Mouse (Mus musculus): ENCODE data around the gene Tmem255b. TPM values are rescaled to one million over a fixed set of nuclear protein-coding genes. Genes with fewer than 3 reads are reported as not detected.

Tmem255b gene
- polyA plus RNA-seq, 1 experiment from 2014 or later, result 1.0 TPM

DNA sequence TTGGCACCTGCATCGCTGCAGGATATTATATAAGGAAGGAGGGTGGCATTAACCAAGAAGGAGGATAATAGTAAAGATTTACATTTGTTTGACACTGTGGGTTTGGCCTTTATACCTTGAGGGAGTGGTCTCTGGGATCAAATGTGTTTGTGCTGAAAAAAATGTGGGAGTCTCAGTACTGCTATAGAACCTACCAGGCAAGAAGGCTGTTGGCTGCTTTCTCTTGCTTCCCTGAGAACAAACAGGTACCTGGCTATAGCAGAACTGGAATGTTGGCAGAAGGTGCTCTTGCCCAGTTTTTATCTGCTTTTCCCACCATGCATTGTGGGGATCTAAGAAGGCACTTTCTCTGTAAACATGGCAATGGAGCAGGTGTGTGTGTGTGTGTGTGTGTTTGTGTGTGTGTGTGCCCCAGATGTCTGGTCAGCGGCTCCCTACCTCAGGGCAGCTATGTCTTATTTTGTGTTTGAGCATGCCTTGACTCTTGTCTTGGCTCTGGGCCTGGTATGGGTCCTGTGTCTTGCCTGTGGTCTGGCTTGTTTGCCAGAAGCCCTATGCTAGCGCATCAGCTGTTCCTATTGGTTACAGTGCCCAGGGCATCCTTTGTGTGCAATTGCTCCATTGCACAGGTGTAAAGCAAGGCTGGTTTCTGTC lies 72.4 kb downstream of the Tmem255b start:
- Histone ChIP-seq H3K27me3 (ENCODE audit: control insufficient read depth, insufficient read depth, low read depth, low read length) (no peaks in the 10 kb centered on the region), H3K27ac (ENCODE audit: low read length) (no peak overlapping the region), H3K9ac (ENCODE audit: low read depth, low read length) (no peak overlapping the region), H3K4me1 (ENCODE audit: control insufficient read depth, insufficient read depth, low read length) (no peaks in the 10 kb centered on the region), H3K4me2 (ENCODE audit: low read length) (no peak overlapping the region), H3K9me3 (replicated peaks; ENCODE audit: control insufficient read depth, low read length, poor library complexity, severe bottlenecking) (no peaks in the 10 kb centered on the region), H3K36me3 (ENCODE audit: control insufficient read depth, insufficient read depth, low read length) (no peaks in the 10 kb centered on the region), H3K4me3 (ENCODE audit: low read depth, low read length) (no peak overlapping the region)
- no peak for ATAC-seq
- WGBS, result 89% methylated on average over 3 of the region's 3 CpGs

DNA sequence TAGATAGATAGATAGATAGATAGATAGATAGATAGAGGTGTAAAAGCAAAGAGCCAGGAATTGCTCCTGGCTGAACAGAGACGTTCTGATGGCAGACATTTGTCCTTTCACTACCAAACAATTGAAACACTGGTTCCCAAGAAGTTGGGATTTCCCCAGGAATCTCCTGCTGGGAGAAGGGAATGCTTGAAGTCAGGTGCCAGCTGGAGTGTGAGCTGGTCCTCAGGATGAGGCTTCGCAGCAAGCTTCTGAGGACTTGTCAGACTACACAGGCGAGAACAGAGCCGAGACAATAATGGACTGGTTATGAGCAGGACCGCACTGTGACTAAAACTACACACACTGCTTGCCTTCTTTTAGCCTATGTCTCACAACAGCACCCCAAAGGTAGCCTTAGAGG lies 77.0 kb downstream of the Tmem255b start:
- no peaks in the 10 kb centered on the region for H3K36me3 ChIP-seq (ENCODE audit: control insufficient read depth, insufficient read depth, low read length)
- no peak for ATAC-seq

DNA sequence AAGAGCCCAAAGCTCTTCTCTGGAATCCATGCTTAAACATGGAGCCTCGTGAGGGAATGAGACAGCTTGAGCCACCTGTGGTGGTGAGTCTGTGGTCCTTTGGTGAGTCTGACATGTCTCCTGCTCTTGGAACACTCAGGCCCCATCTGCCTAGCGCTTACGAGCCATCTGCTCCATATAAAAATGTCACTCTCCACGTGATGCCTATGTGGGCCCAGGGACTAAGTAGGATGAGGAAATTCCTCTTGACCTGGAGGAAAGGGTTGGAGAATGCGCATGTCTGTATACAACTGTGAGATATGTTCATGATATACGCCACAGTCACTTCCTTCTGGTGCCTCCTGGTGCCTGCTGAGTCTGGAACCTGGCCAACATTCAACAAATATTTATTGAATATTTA lies 77.7 kb downstream of the Tmem255b start:
- Histone ChIP-seq H3K9ac (ENCODE audit: low read depth, low read length) (no peak overlapping the region), H3K4me2 (ENCODE audit: low read length) (no peak overlapping the region), H3K36me3 (ENCODE audit: control insufficient read depth, insufficient read depth, low read length) (no peaks in the 10 kb centered on the region), H3K4me3 (ENCODE audit: low read depth, low read length) (no peak overlapping the region), H3K27ac (ENCODE audit: low read length) (no peak overlapping the region), H3K9me3 (replicated peaks; ENCODE audit: control insufficient read depth, low read length, poor library complexity, severe bottlenecking) (no peaks in the 10 kb centered on the region), H3K27me3 (ENCODE audit: control insufficient read depth, insufficient read depth, low read depth, low read length) (no peaks in the 10 kb centered on the region), H3K4me1 (ENCODE audit: control insufficient read depth, insufficient read depth, low read length) (no peaks in the 10 kb centered on the region)
- ATAC-seq, result no peak
- WGBS, result 76% methylated on average over 6 of the region's 6 CpGs

More for the DNA sequence above, 77.0 kb downstream of the Tmem255b start:
- 74% methylated on average over 5 of the region's 5 CpGs for WGBS
- no peak overlapping the region for H3K4me2 ChIP-seq (ENCODE audit: low read length)
- H3K9me3 ChIP-seq (replicated peaks; ENCODE audit: control insufficient read depth, low read length, poor library complexity, severe bottlenecking), result no peaks in the 10 kb centered on the region
- no peaks in the 10 kb centered on the region for H3K4me1 ChIP-seq (ENCODE audit: control insufficient read depth, insufficient read depth, low read length)
- H3K27me3 ChIP-seq (ENCODE audit: control insufficient read depth, insufficient read depth, low read depth, low read length), result no peaks in the 10 kb centered on the region
- H3K27ac ChIP-seq (ENCODE audit: low read length), result no peak overlapping the region
- H3K9ac ChIP-seq (ENCODE audit: low read depth, low read length), result no peak overlapping the region
- no peak overlapping the region for H3K4me3 ChIP-seq (ENCODE audit: low read depth, low read length)

DNA sequence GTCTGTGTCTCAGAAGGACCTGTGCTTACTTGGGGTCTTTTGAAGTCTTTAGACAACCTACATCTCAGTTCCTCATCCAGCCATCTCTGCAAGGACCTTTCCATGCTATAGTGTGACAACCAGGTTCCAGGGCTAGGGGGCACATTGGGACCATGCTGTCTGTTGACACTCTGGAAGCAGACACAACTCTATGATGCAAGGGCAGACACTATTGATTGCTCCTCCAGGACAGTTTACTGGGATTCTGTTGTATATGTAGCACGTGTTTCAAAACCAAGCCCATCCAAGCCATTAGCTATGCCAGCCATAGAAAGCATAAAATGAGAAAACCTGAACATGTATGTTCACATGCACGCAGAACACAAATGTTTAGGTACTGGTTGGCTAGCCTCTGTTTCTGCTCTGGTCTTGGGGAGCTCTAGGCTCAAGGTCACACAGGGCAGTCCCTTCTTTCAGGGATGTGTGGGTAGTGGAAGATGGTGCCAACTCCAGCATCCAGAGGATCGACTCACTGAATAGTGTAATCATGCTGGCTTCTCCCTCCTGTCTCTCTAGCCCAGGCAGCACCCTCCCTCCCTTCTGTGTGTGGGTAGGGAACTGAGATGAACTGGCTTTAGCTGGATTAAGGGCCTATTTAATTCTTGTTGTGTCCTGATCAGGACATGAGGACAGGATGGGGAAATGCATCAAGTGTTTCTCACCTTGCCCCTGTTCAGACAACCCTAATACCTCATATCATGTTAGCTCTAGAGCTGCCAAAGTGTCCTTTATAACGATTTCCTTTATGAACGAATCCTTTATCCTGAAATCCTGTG lies 78.8 kb downstream of the Tmem255b start:
- H3K27me3 ChIP-seq (ENCODE audit: control insufficient read depth, insufficient read depth, low read depth, low read length), result no peaks in the 10 kb centered on the region
- whole genome bisulfite sequencing, result 76% methylated on average over 5 of the region's 5 CpGs
- no peaks in the 10 kb centered on the region for H3K36me3 ChIP-seq (ENCODE audit: control insufficient read depth, insufficient read depth, low read length)
- no peak overlapping the region for H3K4me3 ChIP-seq (ENCODE audit: low read depth, low read length)
- no peak for ATAC-seq
- no peaks in the 10 kb centered on the region for H3K9me3 ChIP-seq (replicated peaks; ENCODE audit: control insufficient read depth, low read length, poor library complexity, severe bottlenecking)
- no peak overlapping the region for H3K4me2 ChIP-seq (ENCODE audit: low read length)
- H3K27ac ChIP-seq (ENCODE audit: low read length), result no peak overlapping the region
- no peak overlapping the region for H3K9ac ChIP-seq (ENCODE audit: low read depth, low read length)
- no peaks in the 10 kb centered on the region for H3K4me1 ChIP-seq (ENCODE audit: control insufficient read depth, insufficient read depth, low read length)

DNA sequence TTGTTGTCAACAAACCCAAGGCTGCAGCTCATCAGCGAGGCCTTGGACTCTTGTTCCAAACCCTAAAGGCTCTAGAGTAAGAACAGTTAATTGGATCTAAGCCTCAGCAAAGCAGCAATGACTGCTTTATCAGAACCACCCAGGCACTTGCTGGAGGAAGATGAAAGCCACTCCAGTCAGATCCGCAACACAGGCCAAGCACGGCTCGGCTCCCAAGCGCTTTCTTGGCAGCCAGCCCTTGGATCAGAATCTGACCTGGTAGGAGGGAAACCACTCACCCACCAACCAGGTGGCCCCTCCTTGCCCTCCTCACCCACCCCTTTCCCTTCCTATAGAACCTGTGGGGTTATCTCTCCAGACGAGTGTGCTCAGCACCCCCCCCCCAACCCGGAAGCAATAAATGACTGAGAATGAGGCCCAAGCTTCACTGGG lies 81.0 kb downstream of the Tmem255b start:
- H3K4me2 ChIP-seq (ENCODE audit: low read length), result no peak overlapping the region
- no peak for ATAC-seq
- H3K4me1 ChIP-seq (ENCODE audit: control insufficient read depth, insufficient read depth, low read length), result no peaks in the 10 kb centered on the region
- no peaks in the 10 kb centered on the region for H3K27me3 ChIP-seq (ENCODE audit: control insufficient read depth, insufficient read depth, low read depth, low read length)
- 69% methylated on average over 7 of the region's 7 CpGs for WGBS
- H3K9ac ChIP-seq (ENCODE audit: low read depth, low read length), result no peak overlapping the region
- no peaks in the 10 kb centered on the region for H3K9me3 ChIP-seq (replicated peaks; ENCODE audit: control insufficient read depth, low read length, poor library complexity, severe bottlenecking)
- no peak overlapping the region for H3K4me3 ChIP-seq (ENCODE audit: low read depth, low read length)
- no peaks in the 10 kb centered on the region for H3K36me3 ChIP-seq (ENCODE audit: control insufficient read depth, insufficient read depth, low read length)
- H3K27ac ChIP-seq (ENCODE audit: low read length), result no peak overlapping the region

DNA sequence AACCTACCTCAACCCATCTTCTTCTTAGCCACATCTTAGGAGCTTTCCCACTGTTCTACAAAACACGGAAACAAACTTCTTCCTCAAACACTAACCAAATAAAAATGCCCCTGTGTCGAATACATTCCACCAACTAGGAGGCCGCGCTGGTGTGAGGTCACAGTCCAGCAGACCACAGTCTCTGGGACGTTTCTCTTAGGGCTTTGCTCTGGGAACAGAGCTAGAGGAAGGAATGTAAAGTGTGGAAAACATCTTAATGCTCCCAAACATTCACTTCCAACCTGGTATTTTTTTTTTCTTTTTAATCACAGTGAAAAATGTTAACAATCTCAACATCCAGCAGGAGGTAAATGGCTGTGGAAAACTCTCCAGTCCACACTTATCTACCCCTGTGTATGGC lies 81.7 kb downstream of the Tmem255b start:
- WGBS, result 82% methylated on average over 5 of the region's 5 CpGs
- Histone ChIP-seq H3K9me3 (replicated peaks; ENCODE audit: control insufficient read depth, low read length, poor library complexity, severe bottlenecking) (no peaks in the 10 kb centered on the region), H3K27me3 (ENCODE audit: control insufficient read depth, insufficient read depth, low read depth, low read length) (no peaks in the 10 kb centered on the region), H3K9ac (ENCODE audit: low read depth, low read length) (no peak overlapping the region), H3K27ac (ENCODE audit: low read length) (no peak overlapping the region), H3K4me1 (ENCODE audit: control insufficient read depth, insufficient read depth, low read length) (no peaks in the 10 kb centered on the region), H3K4me3 (ENCODE audit: low read depth, low read length) (no peak overlapping the region), H3K36me3 (ENCODE audit: control insufficient read depth, insufficient read depth, low read length) (no peaks in the 10 kb centered on the region), H3K4me2 (ENCODE audit: low read length) (no peak overlapping the region)
- ATAC-seq, result no peak

DNA sequence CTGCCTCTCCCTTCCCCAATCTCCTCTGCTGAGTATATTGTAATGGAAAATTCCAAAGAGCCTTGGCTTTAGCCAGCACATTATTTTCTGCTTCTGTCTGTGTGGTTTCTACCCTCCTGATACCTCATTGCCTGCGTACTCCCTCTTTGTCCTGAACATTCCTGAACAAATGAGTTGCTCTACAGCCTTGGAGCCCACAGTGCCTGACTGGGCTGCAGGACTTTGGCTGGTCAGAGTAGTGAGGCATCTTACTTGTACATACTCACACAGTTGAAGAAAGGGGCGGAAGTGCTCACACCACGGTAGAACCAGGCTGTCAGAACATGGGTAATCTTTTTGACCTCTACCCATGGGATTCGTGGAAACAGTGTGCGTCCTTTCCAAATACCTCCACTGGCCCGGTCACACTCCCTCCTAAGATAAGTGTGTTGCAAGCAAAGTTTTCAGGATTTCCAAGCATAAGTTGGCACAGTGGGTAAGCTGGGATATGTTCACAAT lies 82.3 kb downstream of the Tmem255b start:
- Histone ChIP-seq H3K27me3 (ENCODE audit: control insufficient read depth, insufficient read depth, low read depth, low read length) (no peaks in the 10 kb centered on the region), H3K36me3 (ENCODE audit: control insufficient read depth, insufficient read depth, low read length) (no peaks in the 10 kb centered on the region), H3K4me2 (ENCODE audit: low read length) (no peak overlapping the region), H3K9me3 (replicated peaks; ENCODE audit: control insufficient read depth, low read length, poor library complexity, severe bottlenecking) (no peaks in the 10 kb centered on the region), H3K4me1 (ENCODE audit: control insufficient read depth, insufficient read depth, low read length) (no peaks in the 10 kb centered on the region), H3K27ac (ENCODE audit: low read length) (no peak overlapping the region), H3K4me3 (ENCODE audit: low read depth, low read length) (no peak overlapping the region), H3K9ac (ENCODE audit: low read depth, low read length) (no peak overlapping the region)
- WGBS, result 89% methylated on average over 6 of the region's 6 CpGs
- no peak for ATAC-seq
